Mouse (Mus musculus) hindbrain, embryonic 14.5 days (tissue): ENCODE data around the gene Dtd1. TPM values are rescaled to one million over a fixed set of nuclear protein-coding genes. Genes with fewer than 3 reads are reported as not detected.

Experiments
- ATAC-seq: fragments of 200-750 bp; cut with Nextera tagmentation; 2 replicates; pipeline ENCODE4 v1.8.0; 2017; ENCODE audit warnings: moderate number of reproducible peaks, mild to moderate bottlenecking, moderate TSS enrichment, moderate library complexity; ENCODE audit not compliant: low FRiP score
- DNase-seq: peaks from one replicate; pipeline ENCODE4 v3.0.0-alpha.2; 2015; ENCODE audit warnings: low spot score
- H3K27ac ChIP-seq: fragments of 300-500 bp; sonication (generic); 2 replicates; pipeline ENCODE4 v1.5.1; 2014; ENCODE audit warnings: mild to moderate bottlenecking, moderate library complexity
- H3K27me3 ChIP-seq: fragments of 300-500 bp; sonication (generic); 2 replicates; pipeline ENCODE4 v1.6.1; 2014; ENCODE audit warnings: mild to moderate bottlenecking, low read length, mixed read lengths; ENCODE audit not compliant: control insufficient read depth, insufficient read depth
- H3K36me3 ChIP-seq: fragments of 300-500 bp; sonication (generic); replicated peaks from 2 replicates; pipeline ENCODE4 v1.6.1; 2014; ENCODE audit not compliant: control insufficient read depth, insufficient read depth
- H3K4me1 ChIP-seq: fragments of 300-500 bp; sonication (generic); replicated peaks from 2 replicates; pipeline ENCODE4 v1.6.1; 2014; ENCODE audit warnings: antibody characterized with exemption, low read length, mixed read lengths; ENCODE audit not compliant: control insufficient read depth, insufficient read depth
- H3K4me2 ChIP-seq: fragments of 300-500 bp; sonication (generic); replicated peaks from 2 replicates; pipeline ENCODE4 v1.6.1; 2014; ENCODE audit warnings: mild to moderate bottlenecking, moderate library complexity
- H3K4me3 ChIP-seq: fragments of 300-500 bp; sonication (generic); replicated peaks from 2 replicates; pipeline ENCODE4 v1.5.1; 2014; ENCODE audit warnings: mild to moderate bottlenecking, low read length
- H3K9ac ChIP-seq: fragments of 300-500 bp; sonication (generic); 2 replicates; pipeline ENCODE4 v1.6.1; 2014
- H3K9me3 ChIP-seq: fragments of 300-500 bp; sonication (generic); 2 replicates; pipeline ENCODE4 v1.6.1; 2016; ENCODE audit warnings: low read length; ENCODE audit not compliant: control insufficient read depth
- WGBS: fragments of 180-500 bp; shearing (Covaris S2); extraction: QIAGEN DNeasy Blood & Tissue Kit; methylation state at CpG from one replicate; pipeline ENCODE4 v1.1.7; 2014; 5-methylcytosine and 5-hydroxymethylcytosine counted together
- polyA plus RNA-seq: library from polyadenylated mRNA; unstranded; fragments of >200 nt; fragmentation: Nextera tagmentation; extraction: Ambion mirVana; gene quantifications from 2 replicates; pipeline ENCODE4 v1.2.1, GENCODE M21; 2014

Dtd1 gene
- polyA plus RNA-seq, 1 experiment from 2014 or later: 120 TPM

DNA sequence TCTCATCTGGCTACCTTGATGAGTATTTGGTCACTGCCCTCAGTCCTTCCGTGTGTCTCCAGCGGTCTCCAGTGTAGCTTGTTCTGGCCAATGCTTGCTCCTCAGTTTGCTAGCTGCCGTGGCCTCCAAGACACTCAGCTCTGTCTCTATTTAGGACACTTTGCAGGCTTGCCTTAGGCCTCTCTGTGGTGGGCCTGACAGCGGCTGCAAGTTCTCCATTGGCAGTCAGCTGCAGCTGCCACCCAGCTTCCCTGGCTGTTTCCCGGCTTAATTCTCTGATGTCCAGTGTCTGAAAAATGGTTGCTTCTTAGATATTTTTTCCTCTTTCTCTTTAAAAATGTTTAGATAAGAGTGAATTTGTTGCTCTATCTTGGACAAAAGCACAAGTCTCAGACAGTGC lies 116.6 kb downstream of the Dtd1 start:
- DNase-seq (no peak), ATAC-seq (no peak)
- no peak overlapping the region for H3K27ac ChIP-seq
- H3K4me1 ChIP-seq: peaks cover 8% of the 10 kb centered on the region; the same call in 1 of the 2 replicates
- H3K9me3 ChIP-seq: no peaks in the 10 kb centered on the region
- no peak overlapping the region for H3K4me3 ChIP-seq
- H3K36me3 ChIP-seq: no peaks in the 10 kb centered on the region
- no peaks in the 10 kb centered on the region for H3K27me3 ChIP-seq
- H3K9ac ChIP-seq: no peak overlapping the region
- H3K4me2 ChIP-seq: no peak overlapping the region
- 83% methylated on average over 5 of the region's 5 CpGs for WGBS

DNA sequence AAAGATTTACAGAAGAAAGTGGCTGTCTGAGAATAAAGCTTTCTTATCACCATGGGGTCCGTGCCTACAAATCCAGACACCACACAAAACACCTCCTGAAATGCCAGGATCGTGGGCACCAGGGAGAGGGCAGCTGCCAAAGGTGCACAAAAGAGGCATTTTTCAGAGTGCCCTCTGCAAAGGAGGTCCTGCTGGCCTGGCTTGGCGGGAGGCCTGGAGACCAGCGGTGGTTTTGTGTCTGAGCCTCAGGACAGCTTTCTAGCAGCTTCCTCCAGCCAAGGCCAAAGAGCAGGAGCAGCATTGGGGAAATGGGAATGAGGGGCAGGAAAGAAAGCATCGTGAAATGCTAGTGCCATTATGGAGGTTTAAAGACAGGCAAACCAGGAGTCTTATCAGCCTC lies 118.6 kb downstream of the Dtd1 start:
- ATAC-seq (no peak), DNase-seq (no peak)
- H3K4me2 ChIP-seq: no peak overlapping the region
- no peak overlapping the region for H3K27ac ChIP-seq
- H3K9me3 ChIP-seq: no peaks in the 10 kb centered on the region
- no peaks in the 10 kb centered on the region for H3K27me3 ChIP-seq
- H3K9ac ChIP-seq: no peak overlapping the region
- peaks cover 8% of the 10 kb centered on the region; the same call in 1 of the 2 replicates for H3K4me1 ChIP-seq
- no peaks in the 10 kb centered on the region for H3K36me3 ChIP-seq
- 38% methylated on average over 5 of the region's 5 CpGs for WGBS
- no peak overlapping the region for H3K4me3 ChIP-seq

DNA sequence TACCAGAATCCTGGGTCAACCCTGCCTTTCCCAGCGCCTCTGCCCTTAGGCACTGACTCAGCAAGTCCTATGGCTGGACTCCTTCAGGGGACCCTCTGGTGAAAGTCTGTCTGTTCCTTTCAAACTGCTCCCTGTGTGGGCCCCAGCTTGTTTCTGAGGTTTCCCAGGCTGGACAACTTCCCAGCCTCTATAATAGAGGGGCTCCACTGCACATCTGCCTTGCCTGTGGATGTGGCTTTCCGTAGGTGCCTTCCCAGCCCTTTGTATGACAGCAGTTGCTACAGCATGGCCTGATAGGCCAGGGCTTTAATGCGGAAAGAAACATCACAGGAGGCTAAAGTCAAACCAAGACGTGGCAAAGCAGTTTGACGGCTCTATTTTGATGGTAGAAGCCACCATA lies 119.6 kb downstream of the Dtd1 start:
- H3K27me3 ChIP-seq: no peaks in the 10 kb centered on the region
- H3K9me3 ChIP-seq: no peaks in the 10 kb centered on the region
- no peaks in the 10 kb centered on the region for H3K36me3 ChIP-seq
- no peak overlapping the region for H3K27ac ChIP-seq
- H3K4me3 ChIP-seq: no peak overlapping the region
- peaks cover 8% of the 10 kb centered on the region; the same call in 1 of the 2 replicates for H3K4me1 ChIP-seq
- ATAC-seq (0 out of 2 replicates have a peak, but pooled peaks have one; percentile 33), DNase-seq (no peak)
- WGBS: 72% methylated on average over 5 of the region's 5 CpGs
- H3K4me2 ChIP-seq: no peak overlapping the region
- no peak overlapping the region for H3K9ac ChIP-seq

DNA sequence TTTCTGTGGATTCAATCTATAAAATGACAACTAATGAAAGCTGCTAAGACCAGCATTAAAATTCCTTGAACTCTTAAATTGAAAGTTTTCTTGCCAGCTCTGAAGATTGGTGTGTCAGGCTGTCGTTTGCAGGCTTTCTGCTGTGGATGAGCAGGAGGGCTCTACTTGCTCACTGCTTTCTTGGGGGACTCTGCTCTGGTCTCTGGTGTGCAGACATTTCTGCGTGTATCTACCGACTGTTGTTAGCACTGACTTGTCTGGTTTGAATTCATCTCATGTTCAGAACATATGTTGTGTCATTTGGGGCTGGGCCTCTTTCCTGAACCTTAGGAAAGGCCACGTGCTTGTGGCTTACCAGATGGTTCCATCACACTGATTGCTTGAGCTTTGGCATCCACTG lies 120.0 kb downstream of the Dtd1 start:
- Histone ChIP-seq H3K4me3 (no peak overlapping the region), H3K9ac (no peak overlapping the region), H3K27me3 (no peaks in the 10 kb centered on the region), H3K4me1 (peaks cover 8% of the 10 kb centered on the region; the same call in 1 of the 2 replicates), H3K9me3 (no peaks in the 10 kb centered on the region), H3K27ac (no peak overlapping the region), H3K36me3 (no peaks in the 10 kb centered on the region), H3K4me2 (no peak overlapping the region)
- no peak for DNase-seq
- no peak for ATAC-seq
- WGBS: 59% methylated on average over 4 of the region's 4 CpGs

DNA sequence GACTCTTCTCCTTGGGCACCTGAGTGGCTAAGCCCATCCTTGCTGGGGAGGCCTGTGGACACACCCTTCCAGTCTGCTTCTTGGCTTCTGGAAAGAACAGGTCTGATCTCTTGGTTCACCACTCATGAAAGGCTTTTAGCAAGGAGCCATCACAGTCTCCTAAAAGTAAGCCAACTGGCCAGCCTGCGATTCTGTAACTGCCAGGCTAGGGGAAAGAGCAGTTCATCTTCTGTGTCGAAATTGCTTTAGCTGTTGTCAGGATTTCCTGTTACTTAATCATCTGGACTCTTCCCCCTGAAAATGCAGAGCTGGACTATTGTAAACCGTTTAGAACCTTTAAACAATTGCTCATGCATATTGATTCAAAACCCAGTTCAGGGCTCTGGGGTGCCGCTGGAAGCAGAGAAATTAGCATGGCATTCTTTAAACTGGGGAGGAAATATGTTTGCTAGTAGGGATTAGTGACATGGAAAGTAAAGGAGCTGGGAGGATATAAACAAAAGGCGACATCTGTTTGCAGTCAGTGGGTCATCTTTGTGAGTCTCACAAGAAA lies 120.8 kb downstream of the Dtd1 start:
- no peak overlapping the region for H3K4me3 ChIP-seq
- no peak overlapping the region for H3K4me2 ChIP-seq
- H3K9ac ChIP-seq: no peak overlapping the region
- H3K9me3 ChIP-seq: no peaks in the 10 kb centered on the region
- WGBS: 26% methylated on average over 5 of the region's 5 CpGs
- no peak overlapping the region for H3K27ac ChIP-seq
- DNase-seq: no peak
- H3K4me1 ChIP-seq: peaks cover 8% of the 10 kb centered on the region; the same call in 1 of the 2 replicates
- H3K36me3 ChIP-seq: no peaks in the 10 kb centered on the region
- ATAC-seq: no peak
- H3K27me3 ChIP-seq: no peaks in the 10 kb centered on the region

DNA sequence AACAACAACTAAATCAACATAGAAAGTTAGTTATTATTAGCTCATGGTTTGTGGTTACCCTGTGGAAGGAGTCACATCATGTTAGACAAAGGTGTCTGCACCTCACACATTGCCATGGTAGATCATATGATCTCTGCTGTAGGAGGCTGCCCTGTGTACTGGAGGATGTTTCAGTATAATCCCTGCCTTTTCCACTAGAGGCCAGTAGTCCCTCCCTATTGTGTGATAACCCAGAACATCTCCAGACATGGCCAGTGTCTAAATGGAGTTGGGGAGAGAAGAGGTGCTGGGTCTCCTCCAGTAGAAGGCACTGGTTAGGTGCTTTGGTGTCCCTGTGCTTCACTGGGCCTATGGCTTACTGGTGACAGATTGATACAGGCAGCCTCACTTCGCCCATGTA lies 125.0 kb downstream of the Dtd1 start:
- Histone ChIP-seq H3K36me3 (no peaks in the 10 kb centered on the region), H3K4me1 (no peaks in the 10 kb centered on the region), H3K4me2 (no peak overlapping the region), H3K9me3 (no peaks in the 10 kb centered on the region), H3K27me3 (no peaks in the 10 kb centered on the region), H3K9ac (no peak overlapping the region), H3K4me3 (no peak overlapping the region), H3K27ac (no peak overlapping the region)
- ATAC-seq (peak; percentile 65; the same call in 1 of the 2 replicates), DNase-seq (no peak)
- 88% methylated on average over 1 of the region's 1 CpGs for WGBS

DNA sequence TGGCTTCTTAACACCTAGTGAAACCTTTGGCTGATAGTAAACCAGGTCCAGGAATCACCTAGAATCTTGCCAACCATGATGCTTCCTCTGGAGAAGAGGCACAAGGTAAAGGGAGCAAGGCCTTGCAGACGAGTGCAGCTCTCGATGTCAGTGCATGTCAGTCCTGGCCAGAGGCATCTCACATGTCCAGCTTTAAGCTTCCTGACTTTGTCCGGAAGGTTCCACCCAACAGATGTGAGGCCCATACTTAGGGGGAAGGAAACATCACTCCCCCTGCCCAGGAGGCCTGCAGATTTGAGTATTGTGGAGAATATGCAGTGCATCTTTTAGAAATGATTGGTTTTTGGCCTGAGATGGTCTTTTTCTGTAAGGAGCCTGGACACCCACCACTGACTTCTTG lies 127.4 kb downstream of the Dtd1 start:
- WGBS: 95% methylated on average over 3 of the region's 3 CpGs
- no peak overlapping the region for H3K4me2 ChIP-seq

DNA sequence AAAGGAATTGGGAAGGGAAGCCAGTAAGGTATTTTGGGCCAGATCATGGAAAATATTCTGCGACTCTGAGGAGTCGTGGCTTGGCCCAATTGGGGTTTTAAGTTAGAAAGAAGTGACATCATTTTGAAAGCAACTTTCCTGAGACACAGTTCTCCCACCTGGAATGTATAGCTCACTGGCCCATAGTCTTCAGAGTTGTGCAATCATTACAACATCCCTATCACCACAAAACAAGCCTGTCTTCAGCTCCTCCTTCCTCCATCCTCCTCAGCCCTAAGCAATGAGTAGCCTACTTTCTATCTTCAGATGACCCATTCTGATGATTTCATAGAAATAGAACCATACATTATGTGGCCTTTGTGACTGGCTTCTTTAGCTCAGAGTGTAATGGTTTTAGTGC lies 130.1 kb downstream of the Dtd1 start:
- no peak for DNase-seq
- Histone ChIP-seq H3K27ac (no peak overlapping the region), H3K9ac (no peak overlapping the region), H3K36me3 (no peaks in the 10 kb centered on the region), H3K9me3 (no peaks in the 10 kb centered on the region), H3K4me2 (no peak overlapping the region), H3K27me3 (no peaks in the 10 kb centered on the region), H3K4me1 (no peaks in the 10 kb centered on the region), H3K4me3 (no peak overlapping the region)
- 95% methylated on average over 2 of the region's 2 CpGs for WGBS
- ATAC-seq: no peak

More for the DNA sequence above, 127.4 kb downstream of the Dtd1 start:
- Histone ChIP-seq H3K9me3 (no peaks in the 10 kb centered on the region), H3K9ac (no peak overlapping the region), H3K27me3 (no peaks in the 10 kb centered on the region), H3K27ac (no peak overlapping the region), H3K4me3 (no peak overlapping the region), H3K36me3 (no peaks in the 10 kb centered on the region), H3K4me1 (no peaks in the 10 kb centered on the region)
- ATAC-seq: no peak
- DNase-seq: no peak

DNA sequence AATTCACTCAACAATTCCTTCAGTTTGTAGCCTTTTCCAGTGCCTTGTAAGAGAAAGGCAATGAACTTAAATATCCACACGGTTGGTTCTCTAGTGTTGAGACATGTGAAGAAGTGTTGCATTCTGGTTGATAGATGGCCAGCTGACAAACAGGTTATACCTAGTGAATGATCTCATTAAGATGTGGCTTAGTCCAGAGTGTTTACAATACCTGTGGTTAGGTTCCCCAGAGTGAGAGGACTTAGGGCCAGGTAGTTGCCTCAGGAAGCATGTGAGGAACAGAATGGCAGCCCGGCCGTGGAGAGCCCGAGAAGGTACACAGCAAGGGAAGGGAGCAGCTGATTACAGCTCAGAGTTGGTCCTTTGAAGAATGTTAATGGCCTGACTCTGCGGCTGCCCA lies 138.5 kb downstream of the Dtd1 start:
- H3K4me2 ChIP-seq: no peak overlapping the region
- no peak overlapping the region for H3K27ac ChIP-seq
- DNase-seq (no peak), ATAC-seq (no peak)
- H3K4me3 ChIP-seq: no peak overlapping the region
- H3K9me3 ChIP-seq: no peaks in the 10 kb centered on the region
- no peaks in the 10 kb centered on the region for H3K4me1 ChIP-seq
- no peaks in the 10 kb centered on the region for H3K27me3 ChIP-seq
- no peaks in the 10 kb centered on the region for H3K36me3 ChIP-seq
- WGBS: 90% methylated on average over 5 of the region's 5 CpGs
- H3K9ac ChIP-seq: no peak overlapping the region

DNA sequence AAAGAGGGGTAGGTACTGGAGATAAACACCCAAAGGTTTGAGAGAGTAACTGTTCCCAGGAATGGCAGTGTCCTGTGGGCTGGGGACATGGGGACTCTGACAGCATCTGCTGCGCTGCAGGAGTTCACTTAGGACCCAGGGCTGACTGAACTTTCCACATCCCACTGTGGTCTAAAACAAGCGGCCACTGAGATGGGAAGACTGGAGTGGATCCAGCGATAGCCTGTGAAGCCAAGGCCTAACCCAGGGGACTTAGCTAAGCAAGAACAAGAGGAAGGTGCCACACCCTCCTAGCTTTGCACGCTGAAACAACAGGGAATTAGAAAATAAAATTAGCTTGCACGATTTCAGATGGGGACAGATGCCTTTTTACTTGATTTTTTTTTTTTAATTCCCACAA lies 138.9 kb downstream of the Dtd1 start:
- no peak overlapping the region for H3K9ac ChIP-seq
- H3K4me3 ChIP-seq: no peak overlapping the region
- H3K4me1 ChIP-seq: no peaks in the 10 kb centered on the region
- DNase-seq (no peak), ATAC-seq (no peak)
- 70% methylated on average over 5 of the region's 5 CpGs for WGBS
- H3K27me3 ChIP-seq: no peaks in the 10 kb centered on the region
- no peaks in the 10 kb centered on the region for H3K9me3 ChIP-seq
- no peak overlapping the region for H3K4me2 ChIP-seq
- no peak overlapping the region for H3K27ac ChIP-seq
- no peaks in the 10 kb centered on the region for H3K36me3 ChIP-seq
